Mouse (Mus musculus) c-Kit-positive CD71-positive TER-119-negative erythroid progenitor cells, embryonic 14.5 days (primary cell): Measurements from ENCODE around the gene Mknk2.
A peak's percentile ranks its signal among the peaks of the same experiment; 100 is the strongest.

Experiments used
- DNase-seq: peaks from one replicate; pipeline ENCODE4 v3.0.0-alpha.2; 2013; ENCODE audit warnings: low read depth

Gene Mknk2

DNA sequence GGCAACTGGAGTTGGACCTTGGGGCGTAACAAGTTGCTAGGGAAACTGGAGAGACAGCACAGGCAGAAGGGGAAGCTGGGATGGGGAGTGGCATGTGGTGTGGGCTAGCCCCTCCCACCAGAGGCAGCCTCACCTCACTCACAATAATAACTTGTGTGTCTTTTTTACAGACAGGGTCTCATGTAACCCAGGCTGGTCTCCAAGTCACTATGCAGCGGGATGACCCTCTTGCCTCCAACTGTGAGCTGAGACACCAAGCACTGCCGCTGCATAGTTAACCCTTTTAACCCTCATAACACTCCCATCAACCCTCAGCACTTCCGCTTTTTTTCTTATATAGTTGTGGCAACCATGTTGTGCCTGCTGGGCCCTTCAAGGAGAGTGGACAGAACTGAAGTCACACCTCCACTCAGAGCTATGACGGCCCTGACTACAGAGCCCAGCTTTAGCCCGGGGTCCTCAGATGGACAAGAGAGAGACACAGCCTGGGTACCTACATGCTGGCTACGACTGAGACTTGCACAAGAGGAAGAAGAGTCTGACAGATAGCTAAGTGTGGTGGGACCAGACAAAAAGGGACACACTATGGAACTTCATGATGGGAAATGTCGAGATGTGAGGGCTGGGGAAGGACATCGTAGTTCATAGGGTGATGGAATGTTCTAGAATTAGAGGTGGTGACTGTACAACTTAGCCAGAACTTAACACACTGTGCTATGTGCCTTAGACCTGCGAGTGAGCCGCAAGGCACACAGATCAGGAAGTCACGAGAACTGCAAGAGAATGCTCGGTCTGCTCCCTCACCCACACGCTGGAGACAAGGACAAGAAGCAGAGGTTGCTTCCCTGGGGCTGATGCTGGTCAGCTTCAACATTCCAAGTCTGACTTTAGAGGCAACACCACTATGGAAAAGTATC lies 14.6 kb upstream of the Mknk2 start:
- no peak for DNase-seq

DNA sequence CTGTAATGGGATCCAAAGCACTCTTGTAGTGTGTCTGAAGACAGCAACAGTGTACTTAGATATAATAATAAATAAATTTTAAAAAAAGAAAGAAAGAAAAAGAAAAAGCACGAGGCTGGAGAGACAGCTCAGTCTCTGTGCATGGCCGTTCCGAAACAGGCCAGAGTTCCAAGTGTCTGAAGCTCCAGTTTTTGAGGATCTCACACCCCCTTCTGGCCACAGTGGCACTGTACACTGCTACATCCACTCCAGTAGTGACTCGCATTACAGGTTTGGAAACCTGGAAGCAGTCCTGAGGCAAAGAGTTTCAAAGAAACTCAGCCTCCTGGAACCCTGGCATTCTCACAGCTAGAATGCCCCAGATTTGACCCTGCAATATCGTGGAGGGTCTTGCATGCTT lies 9.9 kb upstream of the Mknk2 start:
- DNase-seq: no peak

GRCm38 (mm10) chr10:80686617-80687016 lies 8.7 kb upstream of the Mknk2 start:
- no peak for DNase-seq

DNA sequence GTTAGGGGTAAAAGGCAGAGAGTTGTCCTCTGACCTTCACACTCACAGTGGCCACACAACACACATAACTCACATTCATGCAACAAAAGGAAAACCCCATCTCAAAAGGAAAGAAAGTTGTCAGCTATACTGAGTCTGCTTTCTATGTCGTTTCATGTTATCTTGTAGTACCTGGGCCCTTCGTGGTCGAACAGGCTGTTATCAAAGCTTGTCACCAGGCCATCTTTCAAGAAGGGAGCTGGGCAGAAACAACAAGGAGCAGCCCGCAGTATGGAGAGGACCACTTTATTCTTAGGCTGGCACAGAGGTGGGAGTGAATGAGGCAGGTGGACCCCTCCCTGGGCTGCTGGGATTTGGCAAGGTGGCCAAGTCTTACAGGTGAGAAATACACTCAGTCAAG lies 7.1 kb upstream of the Mknk2 start:
- DNase-seq: peak; percentile 74

DNA sequence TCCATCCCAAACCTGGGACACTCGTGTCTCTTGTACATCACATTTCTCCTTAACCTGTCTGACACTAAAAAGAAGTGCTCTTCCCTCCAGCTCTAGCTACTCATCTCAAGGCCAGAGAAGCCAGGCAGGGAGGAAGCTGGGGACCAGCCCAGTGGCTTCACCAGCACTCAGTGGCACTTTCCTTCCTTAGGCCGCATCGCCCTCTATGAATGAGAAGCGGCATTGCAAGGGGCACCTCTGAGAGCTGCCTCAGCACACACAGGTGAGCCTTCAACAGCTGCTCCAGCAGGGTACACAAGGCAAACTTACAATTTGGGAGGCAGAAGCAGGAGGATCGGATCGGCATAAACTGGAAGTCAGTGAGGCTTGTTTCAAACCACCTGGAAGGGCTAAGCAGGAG lies 6.3 kb upstream of the Mknk2 start:
- no peak for DNase-seq

- DNase-seq: no peak
Observed at GRCm38 (mm10) chr10:80683647-80684046, 5.7 kb upstream of the Mknk2 start.

GRCm38 (mm10) chr10:80682003-80682402 lies 4.1 kb upstream of the Mknk2 start:
- no peak for DNase-seq

DNA sequence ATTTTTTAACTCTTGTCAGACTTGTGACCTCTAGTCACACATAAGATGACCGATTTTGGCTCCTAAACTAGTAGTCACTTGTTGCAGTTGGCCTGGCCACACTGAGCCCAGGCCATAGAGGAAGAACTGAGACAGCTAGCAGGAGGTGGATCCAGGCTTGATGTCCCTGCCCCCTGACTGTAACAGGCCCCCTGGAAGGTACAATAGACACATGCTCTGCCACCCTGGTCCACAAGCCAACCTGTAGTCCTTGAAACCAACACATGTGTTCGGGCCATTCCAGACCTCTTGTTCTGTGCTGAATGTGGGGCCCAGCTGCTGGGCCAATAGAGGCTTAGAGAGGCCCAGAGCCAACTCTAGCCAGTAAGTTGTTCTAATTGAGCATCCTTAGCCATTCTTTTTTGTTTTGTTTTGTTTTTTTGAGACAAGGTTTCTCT lies 2.4 kb upstream of the Mknk2 start:
- DNase-seq: no peak

DNA sequence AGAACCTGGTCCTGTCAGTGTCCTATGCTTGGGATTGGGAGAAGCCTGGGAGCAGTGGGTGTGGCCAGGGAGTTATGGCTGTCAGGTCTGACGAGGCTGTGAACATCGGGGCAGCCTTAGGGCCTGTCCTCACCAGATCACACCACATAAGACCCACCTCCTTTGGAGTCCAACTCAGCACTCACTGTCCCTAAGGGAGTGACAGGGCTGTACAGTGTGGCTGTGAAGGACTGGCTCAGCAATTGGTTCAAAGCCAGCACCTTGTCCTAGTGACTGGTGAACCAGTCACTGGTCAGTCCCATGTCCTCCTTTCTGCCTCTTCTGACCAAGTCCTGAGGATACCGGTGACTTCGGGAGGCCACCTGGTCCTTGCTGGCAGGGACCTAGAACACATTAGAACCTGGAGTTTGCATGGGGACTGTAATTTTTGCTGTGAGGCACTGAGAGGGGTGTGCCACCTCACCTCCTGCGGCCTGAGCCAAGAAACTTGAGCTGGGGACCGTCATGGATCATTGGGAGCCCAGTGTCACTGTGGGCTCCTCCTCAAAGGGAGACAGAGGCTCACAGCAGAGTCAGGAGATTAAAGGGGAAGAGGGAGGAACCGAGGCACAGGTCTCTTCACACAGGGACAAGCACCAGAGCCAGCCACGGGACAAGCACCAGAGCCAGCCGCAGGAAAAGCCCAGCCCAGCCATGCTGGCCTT lies 1.8 kb upstream of the Mknk2 start:
- DNase-seq: no peak

DNA sequence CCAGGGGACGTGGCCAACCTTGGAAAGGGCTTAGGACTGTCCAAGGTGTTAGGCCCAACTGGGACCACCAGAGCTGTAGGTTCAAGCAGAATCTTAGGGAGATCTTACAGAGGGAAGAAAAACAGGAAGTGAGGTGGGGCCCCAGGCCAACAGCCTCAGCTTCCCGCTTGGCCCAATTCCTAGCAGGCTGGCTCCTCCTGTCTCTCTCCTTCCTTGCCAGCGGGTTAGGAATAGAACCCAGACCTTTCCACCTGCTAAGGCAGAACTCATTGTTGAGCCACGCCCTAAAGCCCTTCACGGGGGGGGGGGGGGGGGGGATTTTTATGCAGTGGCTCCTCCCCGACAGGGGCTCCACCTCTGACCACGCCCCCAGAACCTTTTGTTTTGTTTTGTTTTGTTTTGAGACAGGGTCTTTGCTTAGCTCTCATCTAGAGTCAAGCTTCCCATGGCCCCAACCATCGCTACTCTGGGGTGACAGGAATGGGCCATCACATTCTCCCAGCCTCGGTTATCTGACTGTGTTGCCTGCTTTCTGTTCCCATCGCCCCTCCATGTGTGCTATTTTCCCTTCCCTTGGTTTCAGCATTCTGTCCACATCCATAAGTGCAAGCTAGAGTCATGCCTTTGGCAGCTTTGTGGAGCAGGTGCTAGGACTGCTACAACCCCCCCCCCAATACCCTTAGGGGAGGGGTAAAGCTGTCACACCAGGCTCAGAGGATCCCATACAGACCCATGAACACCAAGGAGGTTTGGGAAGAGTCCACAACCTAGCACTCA lies 877 bp upstream of the Mknk2 start:
- DNase-seq: no peak

DNA sequence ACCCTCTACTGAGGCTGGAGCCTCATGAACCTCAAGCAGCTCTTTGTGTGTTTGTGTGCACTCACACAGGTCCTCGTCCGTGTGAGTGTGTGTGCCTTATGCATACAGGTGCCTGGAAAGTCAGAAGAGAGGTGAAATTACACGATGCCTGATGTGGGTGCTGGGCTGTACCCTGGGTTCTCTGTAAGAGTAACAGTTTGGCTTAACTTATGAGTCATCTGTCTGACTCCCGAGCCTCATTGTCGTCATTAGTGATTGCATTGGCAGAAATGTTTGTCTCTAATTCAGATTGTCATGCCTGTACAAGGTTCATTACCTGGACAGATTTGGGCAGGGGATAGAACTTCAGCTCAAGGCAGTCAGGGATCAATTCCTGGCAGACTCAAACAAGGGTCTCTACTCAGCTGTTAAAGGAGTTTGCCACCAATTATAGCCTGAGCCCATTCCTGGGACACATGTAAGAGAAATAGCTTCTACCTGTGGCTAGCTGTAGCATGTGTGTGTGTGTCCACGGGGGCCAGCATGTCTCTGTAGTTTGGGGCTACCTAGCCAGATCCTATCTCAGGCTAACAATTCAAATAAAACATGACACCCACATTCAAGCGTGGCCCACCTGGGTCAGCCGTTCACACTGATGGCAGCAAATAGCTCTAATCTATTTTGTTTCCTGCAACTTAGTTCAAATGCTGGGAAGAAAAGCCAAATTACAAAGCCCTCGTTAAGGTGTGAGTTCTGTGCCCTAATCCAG lies 610 bp downstream of the Mknk2 start:
- DNase-seq: no peak

DNA sequence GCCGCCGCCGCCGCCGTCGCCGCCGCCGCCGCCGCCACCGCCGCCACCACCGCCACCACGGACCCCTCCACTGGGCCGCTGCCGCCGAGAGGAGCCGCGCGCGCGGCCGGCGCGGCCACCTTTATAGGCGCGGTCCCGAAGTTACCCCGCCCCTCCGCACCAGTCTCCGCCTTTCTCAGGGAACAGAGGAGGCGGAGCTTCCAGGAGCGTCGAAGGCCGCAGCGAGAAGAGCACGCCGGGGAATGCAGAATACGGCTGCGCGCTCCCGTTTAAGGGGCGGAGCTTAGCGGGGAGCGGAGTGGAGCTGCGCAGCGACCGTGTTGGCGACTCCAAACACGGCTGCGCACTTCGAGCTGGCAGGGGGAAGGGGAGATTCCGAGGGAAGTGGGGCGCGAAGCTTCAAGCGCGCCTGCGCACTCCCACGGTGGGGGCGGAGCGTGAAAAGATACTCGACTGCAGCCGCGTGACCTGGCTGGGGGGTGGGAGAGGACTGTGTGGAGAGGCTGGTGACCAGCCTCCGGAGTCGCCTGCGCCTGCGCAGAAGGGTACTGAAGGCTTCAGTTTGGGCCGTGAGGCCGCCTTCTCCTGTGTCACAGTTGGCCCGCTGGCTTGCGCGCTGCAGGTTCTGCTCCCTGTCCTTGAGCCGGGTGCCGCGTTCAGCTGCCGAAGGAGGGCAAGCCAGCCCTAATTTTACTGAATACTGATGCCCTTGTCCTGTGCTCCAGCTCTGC lies 1.5 kb downstream of the Mknk2 start:
- peak; percentile 99 for DNase-seq

DNA sequence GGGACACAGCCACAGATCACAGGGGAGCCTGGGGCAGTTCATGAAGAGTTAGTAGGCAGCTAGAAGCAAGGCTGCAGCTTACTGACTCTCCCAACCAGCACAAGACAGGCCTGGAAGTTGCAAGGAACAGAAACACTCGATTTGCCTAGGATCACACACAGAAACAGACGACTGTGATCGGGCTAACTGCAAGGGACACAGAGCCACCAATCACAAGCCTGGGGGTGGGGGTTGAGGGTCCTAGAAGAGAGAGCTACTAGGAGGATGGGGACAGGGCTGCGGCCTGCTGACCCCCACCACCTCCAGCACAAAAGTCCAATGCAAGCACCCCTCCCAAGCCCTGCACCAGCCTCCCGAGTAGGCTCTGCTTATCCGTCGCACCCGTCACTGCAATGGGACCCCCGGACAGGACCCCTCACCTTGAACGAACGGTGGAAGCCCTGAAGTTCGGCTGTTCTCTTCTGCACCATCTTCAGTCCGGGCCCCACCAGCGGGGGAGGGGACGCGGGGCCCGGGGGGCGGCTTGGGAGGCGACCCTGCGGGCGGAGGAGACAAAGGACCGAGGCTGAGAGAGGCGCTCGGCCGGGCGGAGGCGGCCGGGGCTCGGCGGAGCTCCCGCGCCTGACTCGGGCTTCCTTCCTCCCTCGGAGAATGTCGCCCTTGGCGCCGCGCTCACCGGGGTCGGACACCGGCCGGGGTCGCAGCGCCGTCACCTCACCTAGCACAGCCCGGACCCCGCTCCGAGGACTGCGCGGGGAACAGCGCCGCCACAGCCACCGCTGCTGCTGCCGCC lies 2.3 kb downstream of the Mknk2 start:
- DNase-seq: no peak

- no peak for DNase-seq
Observed at GRCm38 (mm10) chr10:80674851-80675404, 3.0 kb downstream of the Mknk2 start.

GRCm38 (mm10) chr10:80674161-80674711 lies 3.7 kb downstream of the Mknk2 start:
- no peak for DNase-seq

- DNase-seq: no peak
Observed at GRCm38 (mm10) chr10:80673690-80674089, 4.2 kb downstream of the Mknk2 start.

DNA sequence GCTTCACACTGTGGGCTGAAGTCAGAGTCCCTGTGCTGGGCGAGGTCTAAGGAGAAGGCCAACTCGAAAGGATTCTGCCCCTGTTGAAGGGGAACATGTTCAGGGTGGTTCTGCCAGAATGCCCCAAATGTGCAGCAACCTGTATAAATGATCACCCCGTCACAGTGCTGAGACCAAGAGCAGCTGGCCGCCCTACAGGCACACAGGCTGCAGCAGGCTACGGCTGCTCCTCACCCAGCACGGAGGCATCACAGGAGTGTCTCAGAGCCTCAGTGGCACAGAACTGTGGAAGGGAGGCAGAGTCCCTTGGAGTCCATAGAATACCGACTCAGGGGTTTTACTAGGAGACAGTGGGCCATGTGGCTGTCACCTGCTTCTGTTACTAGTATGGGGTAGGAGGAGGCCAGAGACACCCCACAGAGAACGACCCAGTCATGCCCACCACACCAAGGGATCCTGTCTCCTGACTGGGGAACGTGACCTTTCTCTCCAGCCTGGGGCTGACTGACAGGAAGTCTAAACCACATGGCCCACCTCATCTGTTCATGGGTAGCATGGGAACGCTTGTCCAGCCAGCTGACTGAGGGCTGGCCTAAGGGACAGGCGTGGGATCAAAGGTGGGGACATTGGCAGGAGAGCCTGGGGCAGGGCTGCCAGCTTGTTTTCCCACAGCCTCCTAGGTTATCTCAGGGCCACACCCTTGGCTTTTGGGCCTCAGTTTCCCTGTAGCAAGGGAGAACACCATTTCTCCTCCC lies 5.8 kb downstream of the Mknk2 start:
- no peak for DNase-seq

GRCm38 (mm10) chr10:80671251-80671650 lies 6.7 kb downstream of the Mknk2 start:
- no peak for DNase-seq

DNA sequence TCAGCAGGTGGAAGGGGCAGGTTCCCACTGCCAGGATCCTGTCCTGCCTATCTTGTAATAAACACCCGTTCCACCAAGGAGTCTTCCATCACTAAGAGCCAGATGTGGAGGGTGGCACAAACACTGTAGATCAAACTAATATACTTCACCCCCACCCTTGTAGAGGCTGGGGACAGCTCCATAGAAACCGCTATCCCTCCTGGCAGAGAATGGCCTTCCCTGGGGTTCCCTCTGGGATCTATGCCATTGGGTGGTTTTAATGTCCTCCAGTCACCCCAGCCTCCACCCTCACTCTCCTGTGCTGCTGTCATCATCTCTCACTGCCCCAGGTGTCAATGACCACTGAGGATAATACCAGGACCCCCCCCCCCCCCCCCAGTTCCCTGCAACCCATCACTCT lies 7.4 kb downstream of the Mknk2 start:
- DNase-seq: no peak
